Mouse (Mus musculus) kidney, embryonic 14.5 days (tissue): Measurements from ENCODE around the gene Pygo2. TPM values are rescaled to one million over a fixed set of nuclear protein-coding genes. Genes with fewer than 3 reads are reported as not detected.

ENCODE experiments used
- ATAC-seq: fragments of 200-750 bp; cut with Nextera tagmentation; 2 replicates; pipeline ENCODE4 v1.8.0; 2017; ENCODE audit warnings: moderate number of reproducible peaks, mild to moderate bottlenecking, moderate TSS enrichment, moderate library complexity; ENCODE audit not compliant: low FRiP score, low TSS enrichment
- H3K27ac ChIP-seq: fragments of 300-500 bp; sonication (generic); 2 replicates; pipeline ENCODE4 v1.5.1; 2014; ENCODE audit warnings: low read depth, mild to moderate bottlenecking, low read length, moderate library complexity, mixed read lengths
- H3K27me3 ChIP-seq: fragments of 300-500 bp; sonication (generic); 2 replicates; pipeline ENCODE4 v1.6.1; 2014; ENCODE audit warnings: mild to moderate bottlenecking, low read length; ENCODE audit not compliant: control insufficient read depth, insufficient read depth
- H3K36me3 ChIP-seq: fragments of 300-500 bp; sonication (generic); 2 replicates; pipeline ENCODE4 v1.6.1; 2014; ENCODE audit warnings: low read length, mixed read lengths; ENCODE audit not compliant: control insufficient read depth, insufficient read depth
- H3K4me1 ChIP-seq: fragments of 300-500 bp; sonication (generic); 2 replicates; pipeline ENCODE4 v1.6.1; 2014; ENCODE audit warnings: low read length, mixed read lengths; ENCODE audit not compliant: control insufficient read depth, insufficient read depth
- H3K4me2 ChIP-seq: fragments of 300-500 bp; sonication (generic); replicated peaks from 2 replicates; pipeline ENCODE4 v1.6.1; 2014; ENCODE audit warnings: low read depth, mild to moderate bottlenecking, low read length
- H3K4me3 ChIP-seq: fragments of 300-500 bp; sonication (generic); 2 replicates; pipeline ENCODE4 v1.5.1; 2014; ENCODE audit warnings: mild to moderate bottlenecking, low read length
- H3K9ac ChIP-seq: fragments of 300-500 bp; sonication (generic); 2 replicates; pipeline ENCODE4 v1.6.1; 2014; ENCODE audit warnings: low read depth, mild to moderate bottlenecking, low read length, moderate library complexity
- H3K9me3 ChIP-seq: fragments of 300-500 bp; sonication (generic); 2 replicates; pipeline ENCODE4 v1.6.1; 2016; ENCODE audit warnings: low read length; ENCODE audit not compliant: control insufficient read depth
- WGBS: fragments of 180-500 bp; shearing (Covaris S2); extraction: QIAGEN DNeasy Blood & Tissue Kit; methylation state at CpG from one replicate; pipeline ENCODE4 v1.1.7; 2014; 5-methylcytosine and 5-hydroxymethylcytosine counted together
- polyA plus RNA-seq: library from polyadenylated mRNA; unstranded; fragments of >200 nt; fragmentation: Nextera tagmentation; extraction: Ambion mirVana; gene quantifications from 2 replicates; pipeline ENCODE4 v1.2.1, GENCODE M21; 2014

The Pygo2 gene
- polyA plus RNA-seq, 1 experiment from 2014 or later, result 53.0 TPM

DNA sequence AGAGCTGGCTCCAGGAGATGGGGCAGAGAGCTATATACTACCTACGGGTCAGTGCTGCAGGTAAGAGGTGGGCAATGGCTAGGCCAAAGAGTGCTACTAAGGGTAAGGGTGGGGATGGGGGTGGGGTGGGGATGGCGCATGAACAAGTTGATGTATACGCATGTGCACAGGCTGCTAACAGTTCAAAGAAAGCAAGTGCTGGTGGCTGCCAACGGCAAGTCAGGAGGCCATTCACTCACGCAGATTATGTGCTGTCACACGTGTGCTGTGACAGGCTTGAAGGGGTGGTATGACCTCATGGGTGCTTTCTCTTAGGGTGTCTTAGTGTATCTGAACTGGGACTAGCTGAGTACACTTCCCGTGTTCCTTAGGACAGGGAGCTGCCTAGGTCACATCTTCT lies 28.7 kb upstream of the Pygo2 start:
- 94% methylated on average over 7 of the region's 7 CpGs for WGBS

GRCm38 (mm10) chr3:89402693-89403092 lies 27.3 kb upstream of the Pygo2 start, which contains the start of gene Lenep:
Lenep (minus strand) TSS chr3:89402793.
- 83% methylated on average over 5 of the region's 5 CpGs for WGBS
- Histone ChIP-seq H3K27ac (no peak within 1 kb of the TSS), H3K4me2 (no peak within 1 kb of the TSS), H3K9me3 (no peaks in the 10 kb centered on the region), H3K27me3 (no peaks in the 10 kb centered on the region), H3K4me3 (no peak within 1 kb of the TSS), H3K36me3 (peaks cover 14% of the 10 kb centered on the region; the same call in 1 of the 2 replicates), H3K4me1 (no peaks in the 10 kb centered on the region), H3K9ac (no peak within 1 kb of the TSS)
- no peak for ATAC-seq

More for the DNA sequence above, 28.7 kb upstream of the Pygo2 start:
- peaks cover 14% of the 10 kb centered on the region; the same call in 1 of the 2 replicates for H3K36me3 ChIP-seq
- H3K9ac ChIP-seq, result no peak overlapping the region
- H3K27ac ChIP-seq, result no peak overlapping the region
- H3K27me3 ChIP-seq, result no peaks in the 10 kb centered on the region
- no peaks in the 10 kb centered on the region for H3K4me1 ChIP-seq
- no peak overlapping the region for H3K4me2 ChIP-seq
- ATAC-seq, result no peak
- H3K9me3 ChIP-seq, result no peaks in the 10 kb centered on the region
- no peak overlapping the region for H3K4me3 ChIP-seq

- Histone ChIP-seq H3K4me2 (no peak overlapping the region), H3K36me3 (peaks cover 19% of the 10 kb centered on the region; the same call in 1 of the 2 replicates), H3K27ac (no peak overlapping the region), H3K4me3 (no peak overlapping the region), H3K9ac (no peak overlapping the region), H3K4me1 (peaks cover 5% of the 10 kb centered on the region; the same call in 1 of the 2 replicates), H3K9me3 (no peaks in the 10 kb centered on the region), H3K27me3 (no peaks in the 10 kb centered on the region)
- no peak for ATAC-seq
- WGBS, result 93% methylated on average over 6 of the region's 6 CpGs
These were observed 23.1 kb upstream of the Pygo2 start for GRCm38 (mm10) chr3:89406887-89407286.

DNA sequence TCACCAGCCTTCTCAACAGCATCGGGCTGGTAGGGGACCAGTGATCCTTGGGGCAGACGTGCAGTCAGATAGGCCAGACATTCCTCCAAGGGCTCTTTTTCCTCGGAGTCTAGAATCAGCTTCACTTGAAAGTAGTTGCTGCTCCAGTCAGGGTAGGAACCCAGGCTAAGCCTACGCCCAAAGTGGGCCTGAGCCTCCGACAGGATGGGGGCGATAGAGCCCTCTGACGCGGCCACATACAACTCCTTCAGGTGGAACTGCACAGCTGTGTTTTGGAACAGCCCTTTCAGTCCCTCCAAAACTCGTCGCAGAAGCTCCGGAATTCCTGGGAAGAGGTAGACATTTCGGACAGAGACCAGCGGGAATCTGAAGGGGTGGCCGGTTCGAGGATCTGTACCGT lies 21.6 kb upstream of the Pygo2 start:
- Histone ChIP-seq H3K27ac (no peak overlapping the region), H3K27me3 (no peaks in the 10 kb centered on the region), H3K36me3 (peaks cover 14% of the 10 kb centered on the region; the same call in 1 of the 2 replicates), H3K4me2 (no peak overlapping the region), H3K4me1 (peaks cover 5% of the 10 kb centered on the region; the same call in 1 of the 2 replicates), H3K9me3 (no peaks in the 10 kb centered on the region), H3K9ac (no peak overlapping the region), H3K4me3 (no peak overlapping the region)
- ATAC-seq, result no peak
- WGBS, result 65% methylated on average over 16 of the region's 16 CpGs

GRCm38 (mm10) chr3:89409701-89410100 lies 20.3 kb upstream of the Pygo2 start:
- H3K36me3 ChIP-seq, result peaks cover 22% of the 10 kb centered on the region
- H3K9ac ChIP-seq, result no peak overlapping the region
- no peak overlapping the region for H3K4me2 ChIP-seq
- no peak for ATAC-seq
- no peaks in the 10 kb centered on the region for H3K9me3 ChIP-seq
- H3K27me3 ChIP-seq, result no peaks in the 10 kb centered on the region
- WGBS, result 91% methylated on average over 3 of the region's 3 CpGs
- no peak overlapping the region for H3K4me3 ChIP-seq
- no peak overlapping the region for H3K27ac ChIP-seq
- peaks cover 5% of the 10 kb centered on the region; the same call in 1 of the 2 replicates for H3K4me1 ChIP-seq

- Histone ChIP-seq H3K9me3 (no peaks in the 10 kb centered on the region), H3K4me3 (peak overlapping the region; percentile 57), H3K36me3 (peaks cover 34% of the 10 kb centered on the region), H3K27me3 (no peaks in the 10 kb centered on the region), H3K4me2 (peak overlapping the region; percentile 60), H3K27ac (no peak overlapping the region), H3K4me1 (peaks cover 5% of the 10 kb centered on the region; the same call in 1 of the 2 replicates), H3K9ac (peak overlapping the region; percentile 51)
- ATAC-seq, result no peak
- 79% methylated on average over 10 of the region's 10 CpGs for WGBS
These were observed 19.1 kb upstream of the Pygo2 start for GRCm38 (mm10) chr3:89410864-89411263.

GRCm38 (mm10) chr3:89411490-89412393 lies 18.3 kb upstream of the Pygo2 start, which contains the start of gene Flad1:
Flad1 (minus strand) TSS chr3:89411870.
- Histone ChIP-seq H3K9ac (peak within 1 kb of the TSS; percentile 51), H3K4me2 (peak within 1 kb of the TSS; percentile 60), H3K27ac (0 out of 2 replicates have a peak within 1 kb of the TSS, but pooled peaks have one; percentile 37), H3K4me3 (peak within 1 kb of the TSS; percentile 57), H3K4me1 (peaks cover 10% of the 10 kb centered on the region; the same call in 1 of the 2 replicates), H3K27me3 (no peaks in the 10 kb centered on the region), H3K36me3 (peaks cover 43% of the 10 kb centered on the region), H3K9me3 (no peaks in the 10 kb centered on the region)
- peak; percentile 98 for ATAC-seq
- WGBS, result 6% methylated on average over 28 of the region's 28 CpGs

DNA sequence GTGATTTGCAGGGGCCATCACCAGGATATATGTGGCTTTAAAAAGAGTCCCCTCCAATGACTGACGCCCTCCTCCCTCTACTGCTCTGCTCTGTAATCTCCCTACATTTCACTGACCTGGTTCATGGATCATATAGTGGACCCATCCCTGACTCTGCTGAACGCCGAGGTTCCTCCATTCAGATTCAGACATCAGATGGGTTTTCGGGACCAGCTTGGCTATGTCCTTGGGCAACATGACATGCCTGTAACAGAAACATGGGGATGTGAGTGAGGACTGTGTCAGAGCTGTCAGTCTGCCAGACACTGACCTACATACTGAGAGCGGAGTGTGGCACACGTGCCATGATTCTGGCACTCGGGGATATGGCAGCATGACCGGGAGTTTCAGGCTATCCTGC lies 13.9 kb upstream of the Pygo2 start:
- Histone ChIP-seq H3K27me3 (no peaks in the 10 kb centered on the region), H3K4me2 (peak overlapping the region; percentile 78), H3K27ac (no peak overlapping the region), H3K4me1 (peaks cover 23% of the 10 kb centered on the region), H3K9ac (no peak overlapping the region), H3K9me3 (no peaks in the 10 kb centered on the region), H3K36me3 (peaks cover 37% of the 10 kb centered on the region), H3K4me3 (no peak overlapping the region)
- ATAC-seq, result no peak
- 93% methylated on average over 8 of the region's 8 CpGs for WGBS

GRCm38 (mm10) chr3:89417131-89417530 lies 12.9 kb upstream of the Pygo2 start:
- H3K27ac ChIP-seq, result peak overlapping the region; percentile 99; the same call in 1 of the 2 replicates

More at GRCm38 (mm10) chr3:89417131-89417530, 12.9 kb upstream of the Pygo2 start:
- H3K4me2 ChIP-seq, result peak overlapping the region; percentile 78
- H3K4me1 ChIP-seq, result peaks cover 29% of the 10 kb centered on the region
- H3K9me3 ChIP-seq, result no peaks in the 10 kb centered on the region
- ATAC-seq, result no peak
- peak overlapping the region; percentile 80 for H3K4me3 ChIP-seq
- H3K9ac ChIP-seq, result peak overlapping the region; percentile 70
- no peaks in the 10 kb centered on the region for H3K27me3 ChIP-seq
- WGBS, result 14% methylated on average over 2 of the region's 2 CpGs
- H3K36me3 ChIP-seq, result peaks cover 37% of the 10 kb centered on the region
